Mouse (Mus musculus) neural tube, embryonic 15.5 days (tissue): ENCODE results near the gene Rxfp1. TPM values are rescaled to one million over a fixed set of nuclear protein-coding genes. Genes with fewer than 3 reads are reported as not detected.
"Not testable (repeated sequence)": the region's sequence is repeated elsewhere in the genome, so short reads cannot be mapped to it uniquely, and the experiment has no call there.

ENCODE experiments used
- ATAC-seq: fragments of 200-750 bp; cut with Nextera tagmentation; 2 replicates; pipeline ENCODE4 v1.8.0; 2017; ENCODE audit warnings: mild to moderate bottlenecking, moderate TSS enrichment, moderate library complexity; ENCODE audit not compliant: low FRiP score
- H3K27ac ChIP-seq: fragments of 300-500 bp; sonication (generic); replicated peaks from 2 replicates; pipeline ENCODE4 v1.5.1; 2015; ENCODE audit warnings: mild to moderate bottlenecking, inconsistent platforms
- H3K27me3 ChIP-seq: fragments of 300-500 bp; sonication (generic); replicated peaks from 2 replicates; pipeline ENCODE4 v1.6.1; 2015; ENCODE audit warnings: inconsistent platforms
- H3K36me3 ChIP-seq: fragments of 300-500 bp; sonication (generic); 2 replicates; pipeline ENCODE4 v1.6.1; 2015; ENCODE audit warnings: inconsistent platforms
- H3K4me1 ChIP-seq: fragments of 300-500 bp; sonication (generic); 2 replicates; pipeline ENCODE4 v1.6.1; 2015; ENCODE audit warnings: inconsistent platforms
- H3K4me2 ChIP-seq: fragments of 300-500 bp; sonication (generic); 2 replicates; pipeline ENCODE4 v1.6.1; 2015; ENCODE audit warnings: inconsistent platforms, mild to moderate bottlenecking, moderate library complexity
- H3K4me3 ChIP-seq: fragments of 300-500 bp; sonication (generic); replicated peaks from 2 replicates; pipeline ENCODE4 v1.5.1; 2015; ENCODE audit warnings: mild to moderate bottlenecking, inconsistent platforms
- H3K9ac ChIP-seq: fragments of 300-500 bp; sonication (generic); replicated peaks from 2 replicates; pipeline ENCODE4 v1.6.1; 2015; ENCODE audit warnings: mild to moderate bottlenecking, inconsistent platforms
- H3K9me3 ChIP-seq: fragments of 300-500 bp; sonication (generic); replicated peaks from 2 replicates; pipeline ENCODE4 v1.6.1; 2016; ENCODE audit warnings: inconsistent platforms
- WGBS: fragments of 180-500 bp; shearing (Covaris S2); methylation state at CpG from one replicate; pipeline ENCODE4 v1.1.7; 2015; ENCODE audit warnings: mixed read lengths; 5-methylcytosine and 5-hydroxymethylcytosine counted together
- polyA plus RNA-seq: library from polyadenylated mRNA; unstranded; fragments of >200 nt; fragmentation: Nextera tagmentation; extraction: Ambion mirVana; gene quantifications from 2 replicates; pipeline ENCODE4 v1.2.1, GENCODE M21; 2015

Gene Rxfp1
- polyA plus RNA-seq, 1 experiment from 2014 or later, result 0.17 TPM

DNA sequence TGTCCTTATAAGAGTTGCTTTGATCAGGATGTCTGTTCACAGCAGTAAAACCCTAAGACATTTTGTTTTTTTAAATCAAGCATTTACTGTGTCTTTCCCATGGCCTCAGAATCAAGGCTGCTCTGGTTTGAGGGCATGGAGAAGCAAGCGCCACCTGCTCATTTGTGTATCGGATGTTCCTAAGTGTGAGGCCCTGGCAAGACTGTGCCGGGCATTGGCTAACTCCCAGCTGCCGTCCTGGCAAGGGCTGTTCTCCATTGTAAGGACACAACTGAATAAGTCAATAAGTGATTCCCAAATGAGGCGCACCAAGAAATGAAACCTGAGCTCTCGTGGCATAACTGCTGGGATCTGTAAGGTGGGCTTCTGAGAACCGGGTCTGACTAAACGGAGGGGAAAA lies 31.2 kb downstream of the Rxfp1 start:
- H3K4me3 ChIP-seq, result no peak overlapping the region
- H3K9me3 ChIP-seq, result 0 out of 2 replicates have a peak, but pooled peaks cover 1% of the 10 kb centered on the region
- H3K27ac ChIP-seq, result no peak overlapping the region
- H3K4me1 ChIP-seq, result no peaks in the 10 kb centered on the region
- 75% methylated on average over 8 of the region's 8 CpGs for WGBS
- no peak overlapping the region for H3K9ac ChIP-seq
- H3K4me2 ChIP-seq, result no peak overlapping the region
- no peaks in the 10 kb centered on the region for H3K36me3 ChIP-seq
- H3K27me3 ChIP-seq, result no peaks in the 10 kb centered on the region
- no peak for ATAC-seq

DNA sequence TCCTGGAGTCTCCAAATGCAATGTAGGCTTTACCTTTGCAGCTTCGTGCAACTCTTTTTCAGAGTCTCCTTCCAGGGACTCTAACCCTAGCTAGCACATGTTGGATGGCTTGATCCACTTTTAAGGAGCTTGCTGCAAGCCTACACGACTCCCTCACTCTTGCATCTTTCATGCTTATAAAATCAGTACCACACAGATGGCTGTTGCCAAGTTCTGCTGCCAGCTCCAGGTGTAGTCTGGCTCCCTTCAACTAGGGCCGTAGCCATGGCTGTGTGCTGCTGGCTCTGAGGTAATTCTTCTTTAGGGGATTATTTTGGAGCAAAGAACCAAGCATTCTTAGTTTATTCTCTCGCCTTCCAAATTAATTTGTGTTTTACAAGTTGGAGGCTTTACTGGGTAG lies 34.5 kb downstream of the Rxfp1 start:
- Histone ChIP-seq H3K4me2 (no peak overlapping the region), H3K4me3 (no peak overlapping the region), H3K9ac (no peak overlapping the region), H3K4me1 (no peaks in the 10 kb centered on the region), H3K36me3 (no peaks in the 10 kb centered on the region), H3K27me3 (no peaks in the 10 kb centered on the region), H3K9me3 (no peaks in the 10 kb centered on the region), H3K27ac (no peak overlapping the region)
- ATAC-seq, result no peak
- WGBS, result 72% methylated on average over 4 of the region's 4 CpGs

DNA sequence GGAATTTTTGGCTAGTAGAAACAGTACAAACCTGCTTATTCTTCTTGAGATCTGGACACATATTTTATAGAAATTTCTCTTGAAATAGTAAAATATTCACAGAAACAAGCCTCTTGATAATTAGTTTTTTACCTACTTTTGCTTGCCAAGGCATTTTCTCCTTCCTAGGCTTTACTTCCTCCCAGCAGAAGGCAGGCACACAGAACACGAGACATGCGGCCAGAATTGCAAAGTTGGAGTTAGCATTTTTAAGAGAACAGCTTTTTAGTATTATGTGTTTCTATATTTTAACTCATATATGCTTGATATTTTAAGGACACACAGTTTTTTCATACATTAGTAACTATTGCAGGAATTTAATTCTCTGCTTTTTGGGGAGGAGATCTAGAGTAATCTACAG lies 45.7 kb downstream of the Rxfp1 start:
- no peak overlapping the region for H3K27ac ChIP-seq
- ATAC-seq, result no peak
- 92% methylated on average over 2 of the region's 2 CpGs for WGBS

DNA sequence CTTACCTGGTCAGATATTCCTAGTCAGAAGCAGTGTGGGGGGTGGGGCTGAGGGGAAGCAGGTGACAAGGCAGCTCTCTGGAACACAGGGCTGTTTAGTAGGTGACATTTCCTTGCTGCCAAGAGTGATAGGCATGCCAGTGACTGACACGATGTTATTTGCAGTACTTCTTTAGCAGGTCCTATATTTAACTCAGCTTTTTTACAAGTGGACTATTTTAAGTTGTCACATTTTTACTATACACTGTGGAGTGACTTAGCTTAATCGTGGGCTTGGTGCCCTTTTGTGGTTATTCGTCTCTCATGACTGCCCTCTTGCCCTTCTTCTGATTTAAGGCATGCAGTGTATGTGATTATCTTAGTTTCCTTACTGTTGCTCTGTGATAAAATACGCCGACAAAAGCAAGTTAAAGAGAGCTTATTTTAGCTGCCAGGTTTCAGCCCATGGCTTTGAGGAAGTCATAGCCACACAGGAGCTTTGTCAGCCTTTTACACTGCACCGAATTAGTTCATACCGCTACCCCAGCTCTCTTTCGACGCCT lies 47.5 kb downstream of the Rxfp1 start:
- H3K27me3 ChIP-seq, result no peaks in the 10 kb centered on the region
- no peaks in the 10 kb centered on the region for H3K9me3 ChIP-seq
- H3K4me3 ChIP-seq, result no peak overlapping the region
- no peaks in the 10 kb centered on the region for H3K36me3 ChIP-seq
- WGBS, result 88% methylated on average over 9 of the region's 9 CpGs
- no peak overlapping the region for H3K27ac ChIP-seq
- no peak overlapping the region for H3K4me2 ChIP-seq
- H3K4me1 ChIP-seq, result no peaks in the 10 kb centered on the region
- no peak overlapping the region for H3K9ac ChIP-seq
- ATAC-seq, result no peak

More for the DNA sequence above, 45.7 kb downstream of the Rxfp1 start:
- no peak overlapping the region for H3K4me2 ChIP-seq
- H3K36me3 ChIP-seq, result no peaks in the 10 kb centered on the region
- no peaks in the 10 kb centered on the region for H3K9me3 ChIP-seq
- H3K9ac ChIP-seq, result no peak overlapping the region
- no peaks in the 10 kb centered on the region for H3K4me1 ChIP-seq
- no peak overlapping the region for H3K4me3 ChIP-seq
- H3K27me3 ChIP-seq, result no peaks in the 10 kb centered on the region

DNA sequence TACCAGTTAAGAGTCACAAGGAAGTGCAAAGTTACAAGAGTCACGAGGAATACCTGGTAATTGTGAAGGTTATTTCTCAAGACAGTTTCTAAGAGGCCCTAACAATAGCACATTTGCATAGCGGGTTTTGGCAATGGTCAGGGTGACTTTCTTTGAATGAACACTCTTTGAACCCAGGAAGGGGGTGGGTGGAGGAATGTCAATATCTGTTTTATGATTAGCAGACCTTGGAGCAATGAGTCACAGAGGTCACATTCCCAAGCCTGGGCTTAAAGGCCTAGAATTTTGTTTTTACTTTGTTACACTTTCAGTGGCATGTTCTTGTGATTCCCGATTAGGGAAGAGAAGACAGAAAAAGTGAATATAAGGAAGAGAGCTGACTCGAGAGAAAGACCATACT lies 49.6 kb downstream of the Rxfp1 start:
- H3K4me1 ChIP-seq, H3K9ac ChIP-seq, H3K36me3 ChIP-seq, ATAC-seq, H3K27ac ChIP-seq, H3K27me3 ChIP-seq, H3K4me3 ChIP-seq, H3K9me3 ChIP-seq, H3K4me2 ChIP-seq: not testable (repeated sequence)
- WGBS, result 83% methylated on average over 4 of the region's 4 CpGs

DNA sequence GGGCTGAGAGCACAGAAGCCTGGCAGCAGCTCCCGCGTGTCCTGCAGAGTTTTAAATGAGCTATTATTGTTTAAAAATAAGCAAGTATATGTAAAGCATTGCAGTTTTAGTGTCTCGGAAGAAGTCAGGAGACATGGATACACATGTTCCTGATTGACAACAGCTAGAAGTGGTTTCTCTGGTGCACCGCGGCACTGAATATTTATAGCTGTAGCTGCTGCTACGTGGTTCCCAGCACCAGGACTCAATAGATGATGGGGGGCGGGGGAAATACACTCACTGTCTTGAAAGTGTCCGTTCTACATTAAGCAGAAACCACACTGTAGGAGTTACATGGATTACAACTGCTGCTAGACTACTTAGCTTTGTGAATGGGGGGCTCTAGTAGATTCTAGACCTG lies 54.2 kb downstream of the Rxfp1 start:
- H3K9me3 ChIP-seq, result no peaks in the 10 kb centered on the region
- no peak overlapping the region for H3K27ac ChIP-seq
- no peak overlapping the region for H3K4me2 ChIP-seq
- WGBS, result 65% methylated on average over 8 of the region's 8 CpGs
- no peaks in the 10 kb centered on the region for H3K36me3 ChIP-seq
- no peaks in the 10 kb centered on the region for H3K4me1 ChIP-seq
- no peak overlapping the region for H3K9ac ChIP-seq
- no peak overlapping the region for H3K4me3 ChIP-seq
- H3K27me3 ChIP-seq, result no peaks in the 10 kb centered on the region
- no peak for ATAC-seq

DNA sequence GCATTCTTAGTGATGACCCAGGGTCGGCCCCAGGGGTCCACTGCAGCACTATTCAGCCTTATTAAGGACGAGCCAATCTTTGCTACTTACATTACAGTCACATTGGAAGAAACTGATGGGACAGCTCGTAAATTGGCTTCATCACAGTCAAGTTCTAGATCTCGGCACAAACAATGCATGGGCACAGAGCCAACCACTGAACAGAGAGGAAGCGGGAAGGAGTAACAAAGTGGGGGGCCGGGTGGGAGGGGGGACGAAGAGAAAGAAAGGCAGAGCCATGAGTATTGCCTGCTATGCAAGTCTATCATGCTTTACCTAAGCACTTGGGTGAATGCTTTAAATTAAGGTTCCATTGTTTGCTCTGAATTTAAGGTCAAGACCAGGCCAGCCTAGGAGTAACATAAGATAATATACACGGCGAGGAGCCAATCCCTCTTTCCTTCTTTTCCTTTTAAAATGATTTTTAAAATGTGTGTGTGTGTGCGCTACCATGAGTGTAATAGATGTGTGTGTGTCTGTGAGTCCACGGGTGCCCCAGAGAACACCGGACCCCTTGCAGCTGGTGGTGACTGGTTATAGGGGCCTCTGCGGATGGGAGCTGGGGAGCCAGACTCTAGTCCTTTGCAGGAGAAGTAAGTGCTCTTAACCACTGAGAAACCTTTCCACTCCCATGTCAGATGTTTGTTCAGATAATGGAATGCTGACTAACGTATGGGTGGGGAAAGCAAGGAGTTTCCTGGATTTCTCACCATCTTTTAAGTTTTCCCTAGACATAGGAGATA lies 55.1 kb downstream of the Rxfp1 start:
- Histone ChIP-seq H3K4me2 (0 out of 2 replicates have a peak overlapping the region, but pooled peaks have one; percentile 23), H3K4me3 (no peak overlapping the region)
- WGBS, result 48% methylated on average over 14 of the region's 14 CpGs

DNA sequence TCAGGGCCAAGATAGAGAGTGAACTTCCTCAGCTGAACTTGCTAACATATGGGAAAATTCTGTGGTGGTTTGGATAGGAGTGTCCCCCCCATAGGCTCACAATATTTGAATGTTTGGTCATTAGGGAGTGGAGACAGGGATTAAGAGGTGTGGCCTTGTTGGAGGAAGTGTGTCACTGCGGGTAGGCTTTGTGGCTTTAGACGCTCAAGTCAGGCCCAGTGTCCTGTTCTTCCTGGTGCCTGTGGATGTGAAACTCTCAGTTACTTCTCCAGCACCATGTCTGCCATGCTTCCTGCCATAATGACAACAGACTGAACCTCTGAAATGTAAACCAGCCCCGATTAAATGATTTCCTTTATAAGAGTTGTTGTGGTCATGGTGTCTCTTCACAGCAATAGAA lies 61.3 kb downstream of the Rxfp1 start:
- Histone ChIP-seq H3K36me3 (no peaks in the 10 kb centered on the region), H3K9ac (no peak overlapping the region), H3K27ac (no peak overlapping the region), H3K27me3 (no peaks in the 10 kb centered on the region), H3K4me1 (no peaks in the 10 kb centered on the region), H3K4me2 (no peak overlapping the region), H3K9me3 (no peaks in the 10 kb centered on the region), H3K4me3 (no peak overlapping the region)
- 91% methylated on average over 3 of the region's 3 CpGs for WGBS
- ATAC-seq, result no peak

More for the DNA sequence above, 55.1 kb downstream of the Rxfp1 start:
- Histone ChIP-seq H3K4me1 (no peaks in the 10 kb centered on the region), H3K9ac (no peak overlapping the region), H3K36me3 (no peaks in the 10 kb centered on the region), H3K27ac (no peak overlapping the region), H3K9me3 (no peaks in the 10 kb centered on the region), H3K27me3 (no peaks in the 10 kb centered on the region)
- no peak for ATAC-seq

DNA sequence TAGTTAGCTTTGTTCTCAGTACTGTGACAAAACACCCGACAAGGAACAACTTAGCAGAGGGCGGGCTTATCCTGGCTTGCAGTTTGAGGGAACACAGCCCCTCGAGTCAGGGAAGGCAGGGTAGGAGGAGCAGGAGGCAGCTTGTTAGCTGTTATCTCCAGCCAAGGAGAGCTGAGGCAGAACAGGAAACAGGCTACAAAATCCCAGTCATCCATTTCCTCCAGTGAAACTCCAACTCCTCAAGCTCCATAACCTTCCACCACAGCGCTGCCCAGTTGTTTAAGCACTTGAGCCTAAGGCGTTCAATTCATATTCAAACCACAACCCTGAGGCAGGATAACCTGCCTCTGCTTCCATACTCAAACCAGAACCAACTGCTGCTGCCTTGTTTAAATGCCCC lies 63.0 kb downstream of the Rxfp1 start:
- H3K9ac ChIP-seq, result no peak overlapping the region
- no peaks in the 10 kb centered on the region for H3K36me3 ChIP-seq
- no peak overlapping the region for H3K4me2 ChIP-seq
- H3K4me1 ChIP-seq, result no peaks in the 10 kb centered on the region
- no peak overlapping the region for H3K4me3 ChIP-seq
- H3K27ac ChIP-seq, result no peak overlapping the region
- ATAC-seq, result no peak
- H3K27me3 ChIP-seq, result no peaks in the 10 kb centered on the region
- no peaks in the 10 kb centered on the region for H3K9me3 ChIP-seq
- WGBS, result 90% methylated on average over 5 of the region's 5 CpGs

DNA sequence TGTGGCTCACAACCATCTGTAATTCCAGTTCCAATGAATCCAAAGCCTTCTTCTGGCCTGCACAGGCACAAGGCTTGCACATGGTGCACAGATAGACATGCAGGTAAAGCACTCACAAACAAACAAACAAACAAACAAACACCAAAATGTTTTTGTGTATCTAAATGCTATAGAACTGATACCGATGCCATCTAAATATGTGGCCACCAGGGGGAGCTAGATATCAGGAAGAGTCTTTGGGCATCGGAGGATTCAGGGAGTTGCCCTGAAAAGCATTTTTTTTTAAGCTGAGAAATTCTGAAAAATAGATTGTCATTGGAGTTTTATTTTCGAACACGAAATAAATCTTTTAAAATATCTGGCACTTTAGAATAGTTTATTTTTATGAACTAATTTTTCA lies 64.6 kb downstream of the Rxfp1 start:
- ATAC-seq, result no peak
- no peaks in the 10 kb centered on the region for H3K36me3 ChIP-seq
- no peaks in the 10 kb centered on the region for H3K9me3 ChIP-seq
- no peak overlapping the region for H3K27ac ChIP-seq
- no peak overlapping the region for H3K9ac ChIP-seq
- no peaks in the 10 kb centered on the region for H3K27me3 ChIP-seq
- no peak overlapping the region for H3K4me3 ChIP-seq
- H3K4me2 ChIP-seq, result no peak overlapping the region
- 16% methylated on average over 4 of the region's 4 CpGs for WGBS
- H3K4me1 ChIP-seq, result no peaks in the 10 kb centered on the region

DNA sequence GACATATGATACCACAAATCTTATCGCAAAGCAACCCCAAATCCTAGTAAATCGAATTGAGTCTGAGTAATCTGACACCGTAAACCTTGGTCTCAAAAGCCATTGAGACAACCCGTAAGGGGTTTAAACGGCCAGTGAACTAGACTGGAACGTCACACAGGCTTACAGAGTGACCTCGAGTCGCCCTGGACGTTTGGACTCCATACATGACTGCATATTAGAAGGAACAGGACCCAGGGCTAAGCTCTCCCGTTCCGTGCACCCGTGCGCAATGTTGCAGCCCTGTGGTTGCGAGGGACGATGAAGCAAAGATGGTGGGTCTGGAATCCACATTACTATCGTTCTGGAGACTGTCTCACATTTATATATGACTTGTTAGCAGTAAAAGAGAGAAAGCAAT lies 65.5 kb downstream of the Rxfp1 start:
- Histone ChIP-seq H3K36me3 (no peaks in the 10 kb centered on the region), H3K27me3 (no peaks in the 10 kb centered on the region), H3K4me2 (no peak overlapping the region), H3K27ac (no peak overlapping the region), H3K9me3 (no peaks in the 10 kb centered on the region), H3K9ac (no peak overlapping the region), H3K4me1 (no peaks in the 10 kb centered on the region), H3K4me3 (no peak overlapping the region)
- 80% methylated on average over 16 of the region's 16 CpGs for WGBS
- ATAC-seq, result no peak

DNA sequence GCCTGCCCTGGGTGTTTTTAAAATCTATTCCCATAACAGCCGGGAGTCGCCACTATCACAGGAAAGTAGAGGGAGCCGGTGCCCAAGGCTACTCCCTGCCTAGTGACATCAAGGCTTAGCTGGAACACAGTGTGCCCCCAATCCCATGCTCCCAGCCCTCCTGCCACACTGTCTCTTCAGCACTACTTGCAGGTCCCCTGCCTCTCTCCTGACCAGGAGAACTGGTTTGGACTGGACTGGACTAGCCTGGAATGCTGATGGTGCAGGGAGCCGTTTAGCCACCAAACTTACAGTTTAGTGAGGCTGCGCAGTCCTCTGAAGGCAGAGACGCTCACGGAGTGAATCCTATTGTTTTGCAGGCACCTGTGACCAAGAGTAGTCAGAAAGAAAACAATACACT lies 67.1 kb downstream of the Rxfp1 start:
- H3K4me3 ChIP-seq, result no peak overlapping the region
- no peak for ATAC-seq
- WGBS, result 80% methylated on average over 7 of the region's 7 CpGs
- H3K4me2 ChIP-seq, result no peak overlapping the region
- H3K36me3 ChIP-seq, result no peaks in the 10 kb centered on the region
- H3K27ac ChIP-seq, result no peak overlapping the region
- H3K9ac ChIP-seq, result no peak overlapping the region
- H3K27me3 ChIP-seq, result no peaks in the 10 kb centered on the region
- no peaks in the 10 kb centered on the region for H3K9me3 ChIP-seq
- no peaks in the 10 kb centered on the region for H3K4me1 ChIP-seq
